Comparison of ENCODE assay signal across 15 mouse cellular contexts in genomic region chr16:92645423-92646115, GRCm38 (mm10).
A peak's percentile ranks its signal among the peaks of the same experiment; 100 is the strongest.
DNase-seq lines count a peak whose midpoint lies in the region; ATAC-seq and TF ChIP-seq lines count a peak whose summit lies in the region.
"Had no signal": no experiment of that assay in that cellular context is flagged by ENCODE, and none has a peak within 500 bp of the region (broad histone marks: within the 10 kb centered on the region; RNA-seq: fewer than 3 reads in every experiment).

No protein-coding gene starts in this region.

- H3K9ac ChIP-seq in kidney, embryonic 16.5 days (replicated peaks; ENCODE audit: low read length) = no peak overlapping the region
- no peak overlapping the region for H3K9ac ChIP-seq in lung, postnatal 0 days (replicated peaks; ENCODE audit: low read depth)
- H3K9ac ChIP-seq in forebrain, embryonic 11.5 days (ENCODE audit: low read length) = no peak overlapping the region
- H3K9ac ChIP-seq: liver, embryonic 14.5 days; midbrain, embryonic 13.5 days had no signal

- no peaks in the 10 kb centered on the region for H3K36me3 ChIP-seq in kidney, embryonic 16.5 days (ENCODE audit: insufficient read depth, low read length)
- H3K36me3 ChIP-seq in embryonic facial prominence, embryonic 10.5 days (replicated peaks) = no peaks in the 10 kb centered on the region
- no peaks in the 10 kb centered on the region for H3K36me3 ChIP-seq in lung, postnatal 0 days (ENCODE audit: insufficient read depth, low read length)
- no peaks in the 10 kb centered on the region for H3K36me3 ChIP-seq in forebrain, embryonic 11.5 days (ENCODE audit: control insufficient read depth, insufficient read depth, low read length)
- H3K36me3 ChIP-seq: midbrain, embryonic 13.5 days had no signal

- no peaks in the 10 kb centered on the region for H3K9me3 ChIP-seq in kidney, embryonic 16.5 days (ENCODE audit: low read length)
- no peaks in the 10 kb centered on the region for H3K9me3 ChIP-seq in embryonic facial prominence, embryonic 10.5 days
- H3K9me3 ChIP-seq in lung, postnatal 0 days (ENCODE audit: low read length) = no peaks in the 10 kb centered on the region
- no peaks in the 10 kb centered on the region for H3K9me3 ChIP-seq in forebrain, embryonic 11.5 days (ENCODE audit: control insufficient read depth, low read length)
- H3K9me3 ChIP-seq: midbrain, embryonic 13.5 days had no signal

- no peak overlapping the region for H3K4me3 ChIP-seq in kidney, embryonic 16.5 days (ENCODE audit: low read length)
- no peak overlapping the region for H3K4me3 ChIP-seq in embryonic facial prominence, embryonic 10.5 days
- H3K4me3 ChIP-seq in lung, postnatal 0 days (ENCODE audit: low read depth, low read length) = no peak overlapping the region
- H3K4me3 ChIP-seq in forebrain, embryonic 11.5 days (ENCODE audit: low read depth, low read length) = no peak overlapping the region
- H3K4me3 ChIP-seq: left cerebral cortex, adult 2 months; midbrain, embryonic 13.5 days had no signal

- TF ChIP-seq CTCF in lung, postnatal 0 days (IDR thresholded peaks at IDR 0.05) = no peak

- no peaks in the 10 kb centered on the region for H3K27me3 ChIP-seq in kidney, embryonic 16.5 days (ENCODE audit: insufficient read depth, low read length)
- H3K27me3 ChIP-seq in embryonic facial prominence, embryonic 10.5 days (replicated peaks; ENCODE audit: low read depth, poor library complexity, severe bottlenecking) = 0 out of 2 replicates have a peak, but pooled peaks cover 3% of the 10 kb centered on the region
- H3K27me3 ChIP-seq in lung, postnatal 0 days (replicated peaks; ENCODE audit: insufficient read depth, low read length) = no peaks in the 10 kb centered on the region
- no peaks in the 10 kb centered on the region for H3K27me3 ChIP-seq in forebrain, embryonic 11.5 days (ENCODE audit: control insufficient read depth, insufficient read depth, low read length)
- H3K27me3 ChIP-seq: CH12.LX had no signal

- peaks cover 15% of the 10 kb centered on the region for H3K4me1 ChIP-seq in kidney, embryonic 16.5 days (ENCODE audit: insufficient read depth, low read length)
- peaks cover 41% of the 10 kb centered on the region for H3K4me1 ChIP-seq in embryonic facial prominence, embryonic 10.5 days
- peaks cover 10% of the 10 kb centered on the region; the same call in 1 of the 2 replicates for H3K4me1 ChIP-seq in lung, postnatal 0 days (ENCODE audit: insufficient read depth, low read depth, low read length)
- H3K4me1 ChIP-seq in forebrain, embryonic 11.5 days (replicated peaks; ENCODE audit: control insufficient read depth, insufficient read depth, low read length) = peaks cover 2% of the 10 kb centered on the region; the same call in 1 of the 2 replicates

- no peak for ATAC-seq in kidney, embryonic 16.5 days (ENCODE audit: low FRiP score, low TSS enrichment)
- peak; percentile 76 for ATAC-seq in lung, postnatal 0 days
- no peak for ATAC-seq in forebrain, embryonic 11.5 days (replicated peaks; ENCODE audit: low FRiP score)
- ATAC-seq: midbrain, embryonic 13.5 days had no signal

- H3K27ac ChIP-seq in kidney, embryonic 16.5 days (ENCODE audit: low read length) = peak overlapping the region; percentile 37; the same call in 1 of the 2 replicates
- H3K27ac ChIP-seq in embryonic facial prominence, embryonic 10.5 days (replicated peaks) = peak overlapping the region; percentile 79
- peak overlapping the region; percentile 86 for H3K27ac ChIP-seq in lung, postnatal 0 days (ENCODE audit: low read length)
- H3K27ac ChIP-seq in forebrain, embryonic 11.5 days (ENCODE audit: low read depth, low read length) = no peak overlapping the region
- H3K27ac ChIP-seq: left cerebral cortex, adult 2 months; liver, embryonic 14.5 days; midbrain, embryonic 13.5 days had no signal

- DNase-seq in kidney, adult 8-10 months = no peak
- DNase-seq in embryonic facial prominence, embryonic 10.5 days (ENCODE audit: low spot score) = no peak
- DNase-seq in fibroblast of lung, adult 2 months (ENCODE audit: low read depth) = peak; percentile 89
- DNase-seq in lung, postnatal 0 days (ENCODE audit: low spot score) = peak; percentile 78
- no peak for DNase-seq in right cerebral cortex, postnatal 4 days
- DNase-seq in adrenal gland, postnatal 4 days (ENCODE audit: low spot score in 2 of 2) = no peak
- DNase-seq in forebrain, embryonic 11.5 days (ENCODE audit: low spot score) = no peak
- DNase-seq: adrenal gland, postnatal 25 days; cerebellum, adult 18-20 months; heart, postnatal 14 days had no signal

- 54% methylated on average over 22 of the region's 22 CpGs for WGBS in kidney, embryonic 16.5 days
- WGBS in embryonic facial prominence, embryonic 10.5 days = 73% methylated on average over 22 of the region's 22 CpGs
- WGBS in lung, postnatal 0 days = 44% methylated on average over 22 of the region's 22 CpGs
- 70% methylated on average over 22 of the region's 22 CpGs for WGBS in forebrain, embryonic 11.5 days

- H3K4me2 ChIP-seq in kidney, embryonic 16.5 days (replicated peaks; ENCODE audit: low read depth, low read length) = no peak overlapping the region
- no peak overlapping the region for H3K4me2 ChIP-seq in lung, postnatal 0 days (replicated peaks; ENCODE audit: low read depth, low read length)
- H3K4me2 ChIP-seq in forebrain, embryonic 11.5 days (ENCODE audit: low read depth, low read length, severe bottlenecking) = no peak overlapping the region
- H3K4me2 ChIP-seq: midbrain, embryonic 13.5 days had no signal

- no peak for TF ChIP-seq EP300 in lung, postnatal 0 days (IDR thresholded peaks at IDR 0.05)

Comparison
In these comparisons a context has a peak if more than half of its experiments do, and no peak if none do; other contexts are left out.
1. DNase-seq: peak in fibroblast of lung, adult 2 months (single experiment) and lung, postnatal 0 days (single experiment); none in kidney, adult 8-10 months (0 of 2), embryonic facial prominence, embryonic 10.5 days (single experiment), right cerebral cortex, postnatal 4 days (single experiment), adrenal gland, postnatal 4 days (0 of 2) and forebrain, embryonic 11.5 days (single experiment).